Mouse (Mus musculus) liver, embryonic 18 days (tissue): ENCODE results near the gene Olfr748. TPM values are rescaled to one million over a fixed set of nuclear protein-coding genes. Genes with fewer than 3 reads are reported as not detected.

Source experiments
- polyA plus RNA-seq: library from polyadenylated mRNA; depleted of rRNA; stranded (reverse); fragments of >200 nt; gene quantifications from 2 replicates; pipeline ENCODE4 v1.2.3, GENCODE M21; 2012; rRNA removed

Olfr748 gene
- polyA plus RNA-seq = not detected in 2 replicates

DNA sequence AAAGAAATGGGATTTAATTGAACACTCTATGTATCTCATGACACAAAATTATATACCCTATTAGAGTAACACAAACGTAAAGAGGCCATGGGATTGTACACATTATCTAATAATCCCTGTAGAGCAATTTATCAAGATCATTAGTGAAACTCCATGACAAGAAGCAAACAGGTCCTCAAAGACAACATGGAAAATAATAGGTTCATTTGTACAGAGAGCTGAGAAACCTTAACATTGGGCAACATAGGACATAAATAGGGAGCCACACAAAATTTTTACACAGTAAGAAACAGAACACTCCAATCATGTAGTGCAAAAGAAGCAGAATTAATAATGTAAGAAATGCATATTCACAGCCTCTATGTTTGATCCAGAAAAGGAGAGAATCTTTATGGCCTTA, at the start of gene Olfr748:
Gene Olfr748, plus strand, starts transcription at position 301 of the 400 bp plus-strand sequence.

GRCm38 (mm10) chr14:50693106-50693505, 14.1 kb upstream of the Olfr748 start, which contains the start of gene Olfr747:
Gene Olfr747 (minus strand): TSS chr14:50693206.

GRCm38 (mm10) chr14:50744994-50745393, 37.8 kb downstream of the Olfr748 start, which contains the start of gene Olfr749:
Gene Olfr749 (minus strand): TSS chr14:50745094.

Other genes starting within 250 kb of the Olfr748 start
- gene Olfr741, start 234.6 kb upstream of the Olfr748 start, polyA plus RNA-seq = not detected in 2 replicates
- gene Olfr742, start 203.8 kb upstream of the Olfr748 start, polyA plus RNA-seq = not detected in 2 replicates
- gene Olfr743, start 185.5 kb upstream of the Olfr748 start, polyA plus RNA-seq = not detected in 2 replicates
- gene Olfr744, start 92.5 kb upstream of the Olfr748 start, polyA plus RNA-seq = not detected in 2 replicates
- gene Olfr745, start 68.0 kb upstream of the Olfr748 start, polyA plus RNA-seq = not detected in 2 replicates
- gene Olfr746, start 60.3 kb upstream of the Olfr748 start, polyA plus RNA-seq = not detected in 2 replicates
- gene Olfr747, start 14.2 kb upstream of the Olfr748 start, polyA plus RNA-seq = not detected in 2 replicates
- gene Olfr749, start 37.7 kb downstream of the Olfr748 start, polyA plus RNA-seq = not detected in 2 replicates
- gene Ttc5, start 78.1 kb downstream of the Olfr748 start, polyA plus RNA-seq = 15.8 and 17.7 TPM in 2 replicates
- gene Ccnb1ip1, start 100.4 kb downstream of the Olfr748 start, polyA plus RNA-seq = not detected in 2 replicates
- gene Parp2, start 100.5 kb downstream of the Olfr748 start, polyA plus RNA-seq = 26.4 and 32.7 TPM in 2 replicates
- 5.7 and 6.0 TPM in 2 replicates for gene Tep1, start 163.2 kb downstream of the Olfr748 start, polyA plus RNA-seq
- gene Klhl33, start 190.1 kb downstream of the Olfr748 start, polyA plus RNA-seq = 0.11 and 0.28 TPM in 2 replicates
- gene Osgep, start 217.5 kb downstream of the Olfr748 start, polyA plus RNA-seq = 40.4 and 47.9 TPM in 2 replicates
- 44.1 and 50.6 TPM in 2 replicates for gene Apex1, start 217.6 kb downstream of the Olfr748 start, polyA plus RNA-seq
- 35.0 and 41.2 TPM in 2 replicates for gene Pip4p1, start 223.5 kb downstream of the Olfr748 start, polyA plus RNA-seq
- gene Pnp, start 223.7 kb downstream of the Olfr748 start, polyA plus RNA-seq = 121 and 139 TPM in 2 replicates
- gene Gm49342, start 237.1 kb downstream of the Olfr748 start, polyA plus RNA-seq = 103 and 127 TPM in 2 replicates
- 6.7 and 8.1 TPM in 2 replicates for gene Pnp2, start 248.6 kb downstream of the Olfr748 start, polyA plus RNA-seq